ENCODE assay signal across 9 mouse cellular contexts in genomic region chr4:138395087-138395970, GRCm38 (mm10). TPM values are rescaled to one million over a fixed set of nuclear protein-coding genes. Genes with fewer than 3 reads are reported as not detected.
DNase-seq lines count a peak whose midpoint lies in the region; ATAC-seq lines count a peak whose summit lies in the region.
"Had no signal": no experiment of that assay in that cellular context is flagged by ENCODE, and none has a peak within 500 bp of the region (broad histone marks: within the 10 kb centered on the region; RNA-seq: fewer than 3 reads in every experiment).

No protein-coding gene starts in this region.

- DNase-seq in heart, embryonic 10.5 days (ENCODE audit: low spot score), result no peak
- DNase-seq in heart, postnatal 36 days, result no peak
- DNase-seq in WW6 (ENCODE audit: low read depth, low spot score), result peak; percentile 33
- peak; percentile 51 for DNase-seq in layer of hippocampus, adult 9-11 months
- DNase-seq in neural tube, embryonic 11.5 days (ENCODE audit: low spot score), result peak; percentile 42
- no peak for DNase-seq in Muller cell, postnatal 12 days (ENCODE audit: inconsistent ontology term)
- DNase-seq in testis, postnatal 10 days (ENCODE audit: low spot score), result no peak

- H3K4me1 ChIP-seq in heart, embryonic 10.5 days, result peaks cover 24% of the 10 kb centered on the region
- peaks cover 21% of the 10 kb centered on the region for H3K4me1 ChIP-seq in forebrain, embryonic 13.5 days
- H3K4me1 ChIP-seq in neural tube, embryonic 11.5 days (ENCODE audit: control insufficient read depth, insufficient read depth, low read length), result peaks cover 9% of the 10 kb centered on the region; the same call in 1 of the 2 replicates

- peak overlapping the region; percentile 48 for H3K9ac ChIP-seq in forebrain, embryonic 13.5 days
- H3K9ac ChIP-seq in neural tube, embryonic 11.5 days (ENCODE audit: low read length), result no peak overlapping the region

- peaks cover 95% of the 10 kb centered on the region for H3K27me3 ChIP-seq in heart, embryonic 10.5 days (ENCODE audit: insufficient read depth, poor library complexity, severe bottlenecking)
- H3K27me3 ChIP-seq in forebrain, embryonic 13.5 days, result peaks cover 83% of the 10 kb centered on the region
- peaks cover 51% of the 10 kb centered on the region for H3K27me3 ChIP-seq in neural tube, embryonic 11.5 days (ENCODE audit: control insufficient read depth, insufficient read depth, low read length)

- intact Hi-C loops in heart, postnatal 36 days (cut with DNase I), result no loop called here

- WGBS in heart, embryonic 10.5 days, result under 1% methylated on average over 102 of the region's 103 CpGs
- WGBS in forebrain, embryonic 13.5 days, result under 1% methylated on average over 91 of the region's 103 CpGs
- under 1% methylated on average over 72 of the region's 103 CpGs for WGBS in neural tube, embryonic 11.5 days

- no peaks in the 10 kb centered on the region for H3K36me3 ChIP-seq in heart, embryonic 10.5 days
- H3K36me3 ChIP-seq in forebrain, embryonic 13.5 days (ENCODE audit: poor library complexity, severe bottlenecking), result no peaks in the 10 kb centered on the region
- no peaks in the 10 kb centered on the region for H3K36me3 ChIP-seq in neural tube, embryonic 11.5 days (ENCODE audit: control insufficient read depth, insufficient read depth, low read length)

- H3K9me3 ChIP-seq in heart, embryonic 10.5 days, result no peaks in the 10 kb centered on the region
- H3K9me3 ChIP-seq in forebrain, embryonic 13.5 days (replicated peaks), result no peaks in the 10 kb centered on the region
- no peaks in the 10 kb centered on the region for H3K9me3 ChIP-seq in neural tube, embryonic 11.5 days (ENCODE audit: control insufficient read depth, low read length)

- ATAC-seq in forebrain, embryonic 13.5 days, result peak; percentile 61; the same call in 1 of the 2 replicates
- ATAC-seq in neural tube, embryonic 11.5 days (ENCODE audit: insufficient read depth, low FRiP score, low TSS enrichment), result no peak

- H3K27ac ChIP-seq in heart, embryonic 10.5 days, result peak overlapping the region; percentile 8; the same call in 1 of the 2 replicates
- no peak overlapping the region for H3K27ac ChIP-seq in forebrain, embryonic 13.5 days
- H3K27ac ChIP-seq in neural tube, embryonic 11.5 days (ENCODE audit: low read depth, low read length), result no peak overlapping the region

- peak overlapping the region; percentile 65 for H3K4me2 ChIP-seq in forebrain, embryonic 13.5 days
- H3K4me2 ChIP-seq in neural tube, embryonic 11.5 days (ENCODE audit: low read depth), result peak overlapping the region; percentile 48

- peak overlapping the region; percentile 60 for H3K4me3 ChIP-seq in heart, embryonic 10.5 days
- H3K4me3 ChIP-seq in forebrain, embryonic 13.5 days, result peak overlapping the region; percentile 37
- peak overlapping the region; percentile 17 for H3K4me3 ChIP-seq in neural tube, embryonic 11.5 days (ENCODE audit: low read depth, low read length)

RNA-seq across cellular contexts. Expression of gene Fam43b, which starts 1.0 kb away (rescaled TPM):
- polyA plus RNA-seq in heart, embryonic 10.5 days (2016; fragmentation: Nextera tagmentation; extraction: Ambion mirVana), result 0.16 TPM in 1 of 2 replicates, not detected in the other
- not detected for total RNA-seq in heart, postnatal 36 days (2021)
- 0.84 and 0.96 TPM in 2 replicates for polyA plus RNA-seq in forebrain, embryonic 13.5 days (2015; fragmentation: Nextera tagmentation; extraction: Ambion mirVana)
- polyA plus RNA-seq in neural tube, embryonic 11.5 days (2014; fragmentation: Nextera tagmentation; extraction: Ambion mirVana), result not detected in 2 replicates
- polyA plus RNA-seq: gonadal fat pad, adult 2 months had no signal

RNA-seq across cellular contexts. Expression of gene Cda, which starts 27.5 kb away (rescaled TPM):
- polyA plus RNA-seq in heart, embryonic 10.5 days (2016; fragmentation: Nextera tagmentation; extraction: Ambion mirVana), result 4.5 and 5.2 TPM in 2 replicates
- 1 to 10 TPM in 1 of 2 experiments, under 1 TPM in 1; 0.65 to 2.1 TPM for total RNA-seq in heart, postnatal 36 days (2021)
- 1.9 and 2.2 TPM in 2 replicates for polyA plus RNA-seq in forebrain, embryonic 13.5 days (2015; fragmentation: Nextera tagmentation; extraction: Ambion mirVana)
- polyA plus RNA-seq in neural tube, embryonic 11.5 days (2014; fragmentation: Nextera tagmentation; extraction: Ambion mirVana), result 3.5 and 4.4 TPM in 2 replicates

RNA-seq across cellular contexts. Expression of gene Mul1, which starts 39.1 kb away (rescaled TPM):
- polyA plus RNA-seq in heart, embryonic 10.5 days (2016; fragmentation: Nextera tagmentation; extraction: Ambion mirVana), result 22.2 and 24.9 TPM in 2 replicates
- total RNA-seq in heart, postnatal 36 days (2021), result 10 to 100 TPM; 75.2 to 79.0 TPM
- polyA plus RNA-seq in forebrain, embryonic 13.5 days (2015; fragmentation: Nextera tagmentation; extraction: Ambion mirVana), result 18.6 and 19.2 TPM in 2 replicates
- polyA plus RNA-seq in neural tube, embryonic 11.5 days (2014; fragmentation: Nextera tagmentation; extraction: Ambion mirVana), result 19.3 and 22.8 TPM in 2 replicates

RNA-seq across cellular contexts. Expression of gene Camk2n1, which starts 58.8 kb away (rescaled TPM):
- 0.38 and 0.70 TPM in 2 replicates for polyA plus RNA-seq in heart, embryonic 10.5 days (2016; fragmentation: Nextera tagmentation; extraction: Ambion mirVana)
- 10 to 100 TPM in 1 of 2 experiments, 1 to 10 TPM in 1; 9.9 to 11.0 TPM for total RNA-seq in heart, postnatal 36 days (2021)
- polyA plus RNA-seq in forebrain, embryonic 13.5 days (2015; fragmentation: Nextera tagmentation; extraction: Ambion mirVana), result 6.6 and 6.9 TPM in 2 replicates
- polyA plus RNA-seq in neural tube, embryonic 11.5 days (2014; fragmentation: Nextera tagmentation; extraction: Ambion mirVana), result 6.0 TPM in 2 replicates

Comparison
In these comparisons a context has a peak if more than half of its experiments do, and no peak if none do; other contexts are left out.
1. DNase-seq: peak in WW6 (single experiment), layer of hippocampus, adult 9-11 months (single experiment) and neural tube, embryonic 11.5 days (single experiment); none in heart, embryonic 10.5 days (single experiment), heart, postnatal 36 days (0 of 2), Muller cell, postnatal 12 days (single experiment) and testis, postnatal 10 days (single experiment).
2. Peak in every context shown above with its lines, with median percentiles within 50 percentile points of each other: H3K4me3 ChIP-seq.